Mouse (Mus musculus): ENCODE measurements around the gene Gm6793. TPM values are rescaled to one million over a fixed set of nuclear protein-coding genes. Genes with fewer than 3 reads are reported as not detected.

The Gm6793 gene
- polyA plus RNA-seq, 1 experiment from 2014 or later: not detected

DNA sequence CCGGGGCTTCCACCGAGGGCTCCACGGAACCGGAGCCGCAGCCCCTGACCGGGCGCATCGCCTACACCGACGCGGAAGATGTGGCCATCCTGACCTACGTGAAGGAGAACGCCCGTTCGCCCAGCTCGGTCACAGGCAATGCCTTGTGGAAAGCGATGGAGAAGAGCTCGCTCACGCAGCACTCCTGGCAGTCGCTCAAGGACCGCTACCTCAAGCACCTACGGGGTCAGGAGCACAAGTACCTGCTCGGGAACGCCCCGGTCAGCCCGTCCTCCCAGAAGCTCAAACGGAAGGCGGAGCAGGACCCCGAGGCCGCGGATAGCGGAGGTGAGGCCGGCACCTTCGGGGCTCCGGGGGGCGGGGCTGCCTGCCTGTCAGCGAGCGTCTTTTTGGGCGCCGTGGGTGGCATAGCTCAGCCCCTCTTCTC is 3.0 kb downstream of the Gm6793 start:
- peak overlapping the region; percentile 91 for H3K9ac ChIP-seq
- peak overlapping the region; percentile 89 for H3K4me3 ChIP-seq
- no peaks in the 10 kb centered on the region for H3K27me3 ChIP-seq (replicated peaks)
- H3K4me1 ChIP-seq: peaks cover 47% of the 10 kb centered on the region
- no peaks in the 10 kb centered on the region for H3K9me3 ChIP-seq (replicated peaks)
- H3K36me3 ChIP-seq: peaks cover 36% of the 10 kb centered on the region
- H3K27ac ChIP-seq: peak overlapping the region; percentile 90
- ATAC-seq: peak; percentile 57
- WGBS (ENCODE audit: insufficient replicate concordance): under 1% methylated on average over 40 of the region's 40 CpGs
- H3K4me2 ChIP-seq: peak overlapping the region; percentile 96

DNA sequence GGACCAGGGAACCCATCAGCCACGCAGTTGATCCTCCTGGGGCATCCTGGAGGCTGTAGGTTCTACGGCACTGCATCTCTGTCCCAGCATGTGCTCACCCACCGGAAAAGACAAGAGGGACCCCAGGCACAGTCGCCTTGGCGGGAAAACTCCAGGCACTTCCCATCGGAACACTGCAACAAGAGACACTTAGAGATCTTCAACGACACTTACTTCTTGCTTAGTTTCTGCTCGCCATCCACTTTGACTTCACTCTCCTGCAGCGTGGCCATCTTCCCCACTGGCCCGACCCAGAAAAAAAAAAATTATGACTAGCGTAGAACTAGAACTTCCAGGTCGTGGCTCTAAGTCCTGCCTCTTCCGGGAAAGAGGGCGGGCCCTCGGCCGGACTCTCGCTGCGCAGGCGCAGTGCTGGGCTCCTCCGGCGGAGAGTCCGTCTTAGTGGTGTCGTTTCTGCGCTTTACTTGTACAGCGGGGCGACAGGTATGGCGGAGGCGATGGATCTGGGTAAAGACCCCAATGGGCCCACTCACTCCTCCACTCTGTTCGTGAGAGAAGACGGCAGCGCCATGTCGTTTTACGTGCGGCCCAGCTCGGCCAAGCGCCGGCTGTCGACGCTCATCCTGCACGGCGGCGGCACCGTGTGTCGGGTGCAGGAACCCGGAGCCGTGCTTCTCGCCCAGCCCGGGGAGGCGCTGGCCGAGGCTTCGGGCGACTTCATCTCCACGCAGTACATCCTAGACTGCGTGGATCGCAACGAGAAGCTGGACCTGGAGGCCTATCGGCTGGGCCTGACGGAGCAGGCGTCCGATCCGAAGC is 3.6 kb downstream of the Gm6793 start, which contains the start of the genes Kars and Terf2ip:
TSS of gene Kars (minus strand) at position 327 of the 819 bp plus-strand sequence.
TSS of gene Terf2ip (plus strand) at position 402 of the 819 bp plus-strand sequence.
- Histone ChIP-seq H3K36me3 (peaks cover 36% of the 10 kb centered on the region), H3K4me3 (peak within 1 kb of the TSS; percentile 89), H3K27ac (peak within 1 kb of the TSS; percentile 90), H3K27me3 (replicated peaks) (no peaks in the 10 kb centered on the region), H3K4me2 (peak within 1 kb of the TSS; percentile 96), H3K4me1 (peaks cover 47% of the 10 kb centered on the region), H3K9me3 (replicated peaks) (no peaks in the 10 kb centered on the region), H3K9ac (peak within 1 kb of the TSS; percentile 91)
- under 1% methylated on average over 61 of the region's 61 CpGs for WGBS (ENCODE audit: insufficient replicate concordance)
- peak; percentile 90 for ATAC-seq

DNA sequence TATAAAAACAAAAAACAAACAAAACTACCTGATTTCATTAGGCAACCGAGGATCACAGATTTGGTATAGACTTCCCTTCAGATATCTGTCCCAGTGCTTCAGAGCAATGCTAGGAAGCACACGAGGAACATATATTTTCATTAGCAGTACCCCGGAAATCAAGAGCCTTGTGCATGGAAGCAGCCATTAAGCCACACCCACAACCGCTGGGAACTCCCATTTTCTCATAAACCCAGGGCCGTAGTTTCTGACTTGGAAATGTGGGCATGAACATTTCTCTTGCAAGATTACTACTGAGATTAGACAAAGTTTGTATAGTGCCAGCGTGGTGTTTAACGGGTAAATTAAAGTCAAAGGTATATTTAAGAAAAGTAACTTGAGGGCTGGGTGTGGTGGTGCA is 5.3 kb downstream of the Gm6793 start:
- no peak overlapping the region for H3K27ac ChIP-seq
- no peaks in the 10 kb centered on the region for H3K27me3 ChIP-seq (replicated peaks)
- peaks cover 47% of the 10 kb centered on the region for H3K4me1 ChIP-seq
- peak overlapping the region; percentile 89 for H3K4me3 ChIP-seq
- peaks cover 40% of the 10 kb centered on the region for H3K36me3 ChIP-seq
- H3K9me3 ChIP-seq (replicated peaks): no peaks in the 10 kb centered on the region
- WGBS (ENCODE audit: insufficient replicate concordance): 70% methylated on average over 7 of the region's 7 CpGs
- no peak for ATAC-seq
- peak overlapping the region; percentile 96 for H3K4me2 ChIP-seq
- no peak overlapping the region for H3K9ac ChIP-seq

DNA sequence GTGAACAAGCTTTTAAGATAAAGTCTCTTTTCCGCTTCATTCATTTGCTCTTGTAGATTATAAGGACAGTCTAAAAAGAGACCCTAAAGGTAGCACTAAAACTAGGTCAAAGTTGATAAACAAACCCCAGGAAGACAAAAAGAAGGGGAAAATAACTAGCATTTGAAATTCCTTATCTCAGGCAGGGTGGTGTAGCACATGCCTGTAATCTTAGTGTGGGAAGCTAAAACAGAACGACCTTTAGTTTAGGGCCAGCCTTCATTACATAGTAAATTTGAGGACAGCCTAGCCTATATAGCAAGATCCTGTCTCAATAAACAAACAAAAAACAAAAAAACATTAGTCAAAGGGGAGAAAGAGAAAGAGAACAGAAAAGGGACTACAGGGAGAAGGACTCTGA is 7.2 kb downstream of the Gm6793 start:
- Histone ChIP-seq H3K4me3 (no peak overlapping the region), H3K27me3 (replicated peaks) (no peaks in the 10 kb centered on the region), H3K9me3 (replicated peaks) (no peaks in the 10 kb centered on the region), H3K9ac (0 out of 2 replicates have a peak overlapping the region, but pooled peaks have one; percentile 2), H3K27ac (0 out of 2 replicates have a peak overlapping the region, but pooled peaks have one; percentile 36), H3K36me3 (peaks cover 59% of the 10 kb centered on the region), H3K4me2 (peak overlapping the region; percentile 36), H3K4me1 (peaks cover 40% of the 10 kb centered on the region)
- no peak for ATAC-seq
- WGBS (ENCODE audit: insufficient replicate concordance): 45% methylated on average over 2 of the region's 2 CpGs

DNA sequence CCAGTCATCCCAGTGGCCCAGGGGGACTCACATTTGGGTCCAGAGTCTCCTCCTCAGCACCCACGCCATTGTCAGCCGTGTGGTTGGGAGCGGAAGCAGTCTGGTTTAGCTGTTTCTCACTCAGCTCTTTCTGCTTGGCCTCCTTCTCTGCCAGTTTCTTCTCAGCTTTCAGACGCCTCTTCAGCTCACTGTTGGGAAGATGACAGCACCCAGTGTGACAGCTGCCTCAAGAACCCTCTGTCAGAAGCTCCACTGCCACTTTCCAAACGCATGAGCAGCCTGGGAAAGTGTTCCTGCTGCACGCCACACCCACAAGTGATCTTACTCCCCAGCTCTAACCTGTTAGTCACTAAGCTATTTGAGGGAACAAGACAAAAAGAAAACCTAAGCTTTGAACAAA is 9.2 kb downstream of the Gm6793 start:
- H3K36me3 ChIP-seq: peaks cover 80% of the 10 kb centered on the region
- 78% methylated on average over 6 of the region's 6 CpGs for WGBS (ENCODE audit: insufficient replicate concordance)
- H3K9me3 ChIP-seq (replicated peaks): no peaks in the 10 kb centered on the region

DNA sequence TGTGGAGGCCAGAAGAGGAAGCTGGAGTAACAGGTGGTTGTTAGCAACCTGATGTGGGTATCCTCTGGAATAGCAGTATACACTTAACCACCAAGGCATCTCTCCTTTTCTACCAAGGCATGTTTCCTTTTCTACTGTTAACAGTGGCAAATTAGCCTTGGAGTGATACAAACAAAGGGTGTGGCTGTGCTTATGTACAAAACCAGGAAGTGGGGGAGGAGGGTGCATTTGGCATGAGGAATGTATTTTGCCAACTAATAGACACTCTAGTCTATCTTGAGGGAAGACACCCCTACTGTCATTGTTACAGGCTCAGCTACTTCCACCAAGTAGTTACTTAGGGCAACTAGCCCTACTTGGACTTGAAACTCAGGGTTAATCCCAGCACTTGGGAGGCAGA is 10.1 kb downstream of the Gm6793 start:
- Histone ChIP-seq H3K36me3 (peaks cover 88% of the 10 kb centered on the region), H3K27ac (no peak overlapping the region), H3K9ac (no peak overlapping the region), H3K27me3 (replicated peaks) (no peaks in the 10 kb centered on the region), H3K4me2 (no peak overlapping the region), H3K4me3 (no peak overlapping the region), H3K9me3 (replicated peaks) (no peaks in the 10 kb centered on the region), H3K4me1 (peaks cover 25% of the 10 kb centered on the region)
- no peak for ATAC-seq

More for the DNA sequence above, 9.2 kb downstream of the Gm6793 start:
- Histone ChIP-seq H3K27me3 (replicated peaks) (no peaks in the 10 kb centered on the region), H3K4me3 (no peak overlapping the region), H3K4me1 (peaks cover 34% of the 10 kb centered on the region), H3K4me2 (no peak overlapping the region), H3K27ac (no peak overlapping the region), H3K9ac (no peak overlapping the region)
- no peak for ATAC-seq

DNA sequence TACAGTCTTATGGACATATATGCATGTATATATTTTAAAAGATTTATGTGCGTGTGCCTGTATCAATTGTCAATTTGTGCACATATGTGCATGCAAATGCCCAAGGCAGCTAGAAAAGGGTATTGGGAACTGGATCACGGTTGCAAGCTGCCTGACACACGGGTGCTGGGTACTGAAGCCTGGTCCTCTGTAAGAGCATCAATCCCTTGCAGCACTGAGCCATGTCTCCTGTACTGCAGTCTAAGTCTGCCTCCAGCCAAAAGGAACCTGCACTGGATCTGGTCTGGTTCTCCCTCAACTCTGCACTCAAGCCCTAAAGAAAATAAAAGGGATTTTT is 22.2 kb downstream of the Gm6793 start:
- Histone ChIP-seq H3K9me3 (replicated peaks) (no peaks in the 10 kb centered on the region), H3K27me3 (replicated peaks) (no peaks in the 10 kb centered on the region), H3K4me2 (peak overlapping the region; percentile 91), H3K4me1 (peaks cover 19% of the 10 kb centered on the region), H3K9ac (no peak overlapping the region), H3K4me3 (no peak overlapping the region), H3K27ac (no peak overlapping the region), H3K36me3 (peaks cover 69% of the 10 kb centered on the region)
- no peak for ATAC-seq
- WGBS (ENCODE audit: insufficient replicate concordance): 61% methylated on average over 3 of the region's 3 CpGs

DNA sequence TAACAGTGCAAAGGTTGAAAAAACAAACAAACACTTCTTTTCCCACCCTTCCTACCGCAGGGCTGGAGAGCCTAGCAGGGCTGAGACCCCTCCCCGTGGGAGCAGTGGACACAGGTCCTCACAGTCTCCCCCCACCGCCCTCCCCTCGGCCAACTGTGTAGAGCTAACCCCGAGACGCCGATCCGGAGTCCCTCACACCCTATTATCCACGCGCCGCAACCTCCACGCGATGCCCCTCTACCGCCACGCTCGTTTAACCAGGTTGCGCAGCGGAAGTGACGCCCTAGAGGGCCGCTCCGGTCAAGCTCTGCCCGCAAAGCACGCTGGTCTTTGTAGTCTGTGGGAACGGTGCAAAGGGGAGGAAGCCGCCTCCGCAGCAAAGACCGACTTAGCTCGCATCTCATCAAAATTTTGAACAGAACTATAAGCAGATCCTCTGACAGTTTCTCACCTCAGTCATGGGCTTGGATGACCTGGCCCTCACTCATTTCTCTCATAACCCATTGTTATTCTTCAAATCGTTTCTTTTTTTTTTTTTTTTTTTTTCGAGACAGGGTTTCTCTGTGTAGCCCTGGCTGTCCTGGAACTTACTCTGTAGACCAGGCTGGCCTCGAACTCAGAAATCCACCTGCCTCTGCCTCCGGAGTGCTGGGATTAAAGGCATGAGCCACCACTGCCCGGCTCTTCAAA is 22.7 kb downstream of the Gm6793 start, which contains the start of gene Adat1:
TSS of gene Adat1 (minus strand) at position 290 of the 690 bp plus-strand sequence.
- Histone ChIP-seq H3K36me3 (peaks cover 69% of the 10 kb centered on the region), H3K4me2 (peak within 1 kb of the TSS; percentile 91), H3K4me1 (peaks cover 19% of the 10 kb centered on the region), H3K27ac (peak within 1 kb of the TSS; percentile 56; the same call in 1 of the 2 replicates), H3K9ac (peak within 1 kb of the TSS; percentile 85), H3K9me3 (replicated peaks) (no peaks in the 10 kb centered on the region), H3K4me3 (peak within 1 kb of the TSS; percentile 86), H3K27me3 (replicated peaks) (no peaks in the 10 kb centered on the region)
- ATAC-seq: peak; percentile 94
- 3% methylated on average over 32 of the region's 33 CpGs for WGBS (ENCODE audit: insufficient replicate concordance)

DNA sequence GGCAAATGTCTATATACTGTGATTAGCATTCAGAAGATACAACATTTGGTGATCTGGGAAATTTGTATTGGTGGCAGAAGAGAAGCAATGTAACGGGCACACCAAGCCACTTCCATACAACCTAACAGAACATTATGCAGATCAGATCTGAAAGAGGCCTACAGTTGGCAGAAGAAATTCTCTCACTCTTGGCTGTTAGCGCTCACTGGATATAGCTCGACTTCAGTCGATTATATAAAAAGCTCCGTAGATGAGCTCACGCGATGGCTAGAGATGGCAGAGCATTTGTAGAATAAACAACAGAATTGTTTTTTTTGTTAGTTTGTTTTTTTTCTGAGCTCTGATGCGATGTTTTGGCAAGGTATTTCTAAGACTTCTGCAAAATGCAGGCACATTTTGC is 23.6 kb downstream of the Gm6793 start:
- peak overlapping the region; percentile 86 for H3K4me3 ChIP-seq
- 49% methylated on average over 8 of the region's 8 CpGs for WGBS (ENCODE audit: insufficient replicate concordance)
- H3K36me3 ChIP-seq: peaks cover 66% of the 10 kb centered on the region
- peaks cover 19% of the 10 kb centered on the region for H3K4me1 ChIP-seq
- H3K9me3 ChIP-seq (replicated peaks): no peaks in the 10 kb centered on the region
- H3K27ac ChIP-seq: no peak overlapping the region
- H3K9ac ChIP-seq: peak overlapping the region; percentile 85
- H3K4me2 ChIP-seq: peak overlapping the region; percentile 91
- ATAC-seq: no peak
- H3K27me3 ChIP-seq (replicated peaks): no peaks in the 10 kb centered on the region

DNA sequence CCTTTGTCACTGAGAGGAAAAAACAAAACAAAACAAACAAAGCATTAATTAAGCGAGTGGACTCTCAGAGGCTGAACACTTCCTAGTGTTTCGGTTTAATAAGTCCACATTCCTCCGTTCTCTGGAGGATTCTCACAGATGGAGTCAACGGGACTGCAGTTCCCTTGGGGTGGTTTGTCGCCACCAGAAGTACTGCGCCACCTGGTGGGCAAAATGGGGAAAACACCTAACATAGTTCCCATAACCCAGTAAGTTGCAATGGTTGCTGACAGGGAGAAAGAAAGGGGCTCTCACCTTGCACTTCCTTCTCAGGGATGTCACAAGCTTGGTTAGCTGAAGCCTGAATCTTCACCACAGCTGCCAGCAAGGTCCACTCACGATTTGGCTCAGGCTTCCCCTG is 24.9 kb downstream of the Gm6793 start:
- no peaks in the 10 kb centered on the region for H3K27me3 ChIP-seq (replicated peaks)
- H3K9me3 ChIP-seq (replicated peaks): no peaks in the 10 kb centered on the region
- H3K4me1 ChIP-seq: peaks cover 20% of the 10 kb centered on the region
- 0 out of 2 replicates have a peak overlapping the region, but pooled peaks have one; percentile 8 for H3K4me2 ChIP-seq
- H3K4me3 ChIP-seq: no peak overlapping the region
- H3K36me3 ChIP-seq: peaks cover 64% of the 10 kb centered on the region
- H3K27ac ChIP-seq: no peak overlapping the region
- H3K9ac ChIP-seq: no peak overlapping the region
- ATAC-seq: peak; percentile 30; the same call in 1 of the 2 replicates
- WGBS (ENCODE audit: insufficient replicate concordance): 11% methylated on average over 7 of the region's 7 CpGs

DNA sequence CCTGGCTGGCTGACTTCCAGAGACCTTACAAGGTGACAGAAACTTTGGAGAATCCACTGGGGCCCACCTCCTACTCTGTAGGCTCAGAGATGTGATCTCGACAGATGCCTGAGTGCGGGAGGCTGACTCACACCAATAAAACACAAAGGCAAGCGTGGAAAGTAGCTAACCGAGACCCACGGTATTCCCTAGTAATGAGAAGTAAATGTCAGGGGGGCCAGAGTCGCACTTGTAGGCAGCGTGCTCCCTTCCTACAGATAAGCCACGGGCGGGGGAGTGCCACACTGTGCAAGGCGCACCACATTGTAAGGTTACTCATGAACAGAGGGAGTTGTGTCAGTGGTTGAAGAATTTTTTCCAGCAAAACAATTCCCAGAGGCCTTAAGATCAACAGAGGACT is 30.3 kb downstream of the Gm6793 start:
- no peaks in the 10 kb centered on the region for H3K9me3 ChIP-seq (replicated peaks)
- 51% methylated on average over 10 of the region's 10 CpGs for WGBS (ENCODE audit: insufficient replicate concordance)
- H3K36me3 ChIP-seq: peaks cover 82% of the 10 kb centered on the region
- no peak overlapping the region for H3K4me3 ChIP-seq
- no peak overlapping the region for H3K4me2 ChIP-seq
- no peak for ATAC-seq
- peaks cover 13% of the 10 kb centered on the region; the same call in 1 of the 2 replicates for H3K4me1 ChIP-seq
- H3K27me3 ChIP-seq (replicated peaks): no peaks in the 10 kb centered on the region
- H3K9ac ChIP-seq: no peak overlapping the region
- H3K27ac ChIP-seq: no peak overlapping the region

DNA sequence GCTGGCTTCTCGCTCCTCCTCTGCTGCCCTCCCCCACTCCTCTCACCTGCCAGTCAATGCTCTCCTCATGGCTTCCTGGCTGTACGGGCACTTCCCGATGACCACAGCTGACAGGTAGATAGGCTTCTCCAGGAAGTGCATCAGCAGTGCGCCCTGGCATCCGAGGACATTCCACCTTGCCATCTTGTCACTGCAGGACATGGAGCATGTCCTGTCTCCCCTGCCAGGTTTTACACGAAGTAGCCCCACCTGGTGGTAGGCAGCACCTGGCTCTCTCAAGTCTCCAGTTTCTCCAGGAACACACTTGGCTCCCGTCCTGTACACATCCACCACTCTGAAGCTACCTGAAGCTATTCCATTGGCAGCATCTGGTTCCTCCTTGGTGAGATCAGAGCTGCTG is 32.7 kb downstream of the Gm6793 start:
- no peaks in the 10 kb centered on the region for H3K27me3 ChIP-seq (replicated peaks)
- ATAC-seq: no peak
- H3K9me3 ChIP-seq (replicated peaks): no peaks in the 10 kb centered on the region
- no peak overlapping the region for H3K4me3 ChIP-seq
- peaks cover 13% of the 10 kb centered on the region for H3K4me1 ChIP-seq
- peaks cover 81% of the 10 kb centered on the region for H3K36me3 ChIP-seq
- no peak overlapping the region for H3K4me2 ChIP-seq
- 75% methylated on average over 7 of the region's 7 CpGs for WGBS (ENCODE audit: insufficient replicate concordance)
- H3K27ac ChIP-seq: no peak overlapping the region
- H3K9ac ChIP-seq: no peak overlapping the region
